Mouse (Mus musculus) liver, embryonic 14.5 days (tissue): ENCODE results near the gene Ddc. TPM values are rescaled to one million over a fixed set of nuclear protein-coding genes. Genes with fewer than 3 reads are reported as not detected.

ENCODE experiments used
- ATAC-seq: fragments of 200-750 bp; cut with Nextera tagmentation; 2 replicates; pipeline ENCODE4 v1.8.0; 2017; ENCODE audit warnings: moderate number of reproducible peaks, mild to moderate bottlenecking, moderate library complexity; ENCODE audit not compliant: insufficient read depth
- DNase-seq, 3 experiments: peaks; one replicate each; pipeline ENCODE4 v3.0.0-alpha.2; 2012 to 2013; ENCODE audit warnings: low read depth in 3 of 3, low spot score in 3 of 3
- H3K27ac ChIP-seq: fragments of 300-500 bp; sonication (generic); 2 replicates; pipeline ENCODE4 v1.5.1; 2014; ENCODE audit warnings: moderate library complexity, mild to moderate bottlenecking, control low read depth, inconsistent platforms
- H3K27me3 ChIP-seq: fragments of 300-500 bp; sonication (generic); 2 replicates; pipeline ENCODE4 v1.6.1; 2014; ENCODE audit warnings: mild to moderate bottlenecking, low read length, moderate library complexity; ENCODE audit not compliant: control insufficient read depth, insufficient read depth
- H3K36me3 ChIP-seq: fragments of 300-500 bp; sonication (generic); replicated peaks from 2 replicates; pipeline ENCODE4 v1.6.1; 2014; ENCODE audit warnings: low read depth; ENCODE audit not compliant: control insufficient read depth, insufficient read depth
- H3K4me1 ChIP-seq, 2 experiments: fragments of 200-500 bp in 1 of 2; fragments of 300-500 bp in 1 of 2; sonication (generic) in 1 of 2; replicated peaks; 2 replicates each; pipeline ENCODE4 v1.6.1; 2012 to 2014; ENCODE audit warnings: antibody characterized with exemption in 1 of 2, inconsistent platforms in 1 of 2, low read length in 1 of 2; ENCODE audit not compliant: control insufficient read depth in 2 of 2, insufficient read depth in 2 of 2
- H3K4me2 ChIP-seq: fragments of 300-500 bp; sonication (generic); 2 replicates; pipeline ENCODE4 v1.6.1; 2014; ENCODE audit warnings: low read depth, mild to moderate bottlenecking, control low read depth, moderate library complexity
- H3K4me3 ChIP-seq, 2 experiments: fragments of 200-500 bp in 1 of 2; fragments of 300-500 bp in 1 of 2; sonication (generic) in 1 of 2; 2 replicates each; pipeline ENCODE4 v1.5.1; 2012 to 2014; ENCODE audit warnings: low read depth in 2 of 2, low read length in 2 of 2, mild to moderate bottlenecking in 2 of 2, control low read depth in 1 of 2, inconsistent platforms in 1 of 2, moderate library complexity in 1 of 2; ENCODE audit not compliant: insufficient read depth in 1 of 2
- H3K9ac ChIP-seq: fragments of 300-500 bp; sonication (generic); replicated peaks from 2 replicates; pipeline ENCODE4 v1.6.1; 2014; ENCODE audit warnings: mild to moderate bottlenecking, control low read depth, moderate library complexity
- H3K9me3 ChIP-seq: fragments of 300-500 bp; sonication (generic); 2 replicates; pipeline ENCODE4 v1.6.1; 2016; ENCODE audit warnings: low read length, mixed read lengths; ENCODE audit not compliant: control insufficient read depth
- CTCF ChIP-seq: IDR thresholded peaks from 2 replicates; pipeline ENCODE4 v1.5.1; 2016; ENCODE audit warnings: antibody characterized with exemption, low read depth, control low read depth
- EP300 ChIP-seq: IDR thresholded peaks from 2 replicates; pipeline ENCODE4 v1.6.1; 2016; ENCODE audit warnings: antibody characterized with exemption, low read depth
- WGBS: fragments of 180-500 bp; shearing (Covaris S2); extraction: QIAGEN DNeasy Blood & Tissue Kit; methylation state at CpG from one replicate; pipeline ENCODE4 v1.1.7; 2014; ENCODE audit not compliant: insufficient replicate concordance; 5-methylcytosine and 5-hydroxymethylcytosine counted together
- polyA plus RNA-seq, 2 experiments: library from polyadenylated mRNA; depleted of rRNA in 1 of 2; stranded (reverse) in 1 of 2; unstranded in 1 of 2; fragments of >200 nt; fragmentation: Nextera tagmentation in 1 of 2; extraction: Ambion mirVana in 1 of 2; gene quantifications; 2 replicates each; pipeline versions ENCODE4 v1.2.1 to v1.2.3; 2012 to 2014

The Ddc gene
- polyA plus RNA-seq, 2 experiments: 4.3 to 7.4 TPM

- Histone ChIP-seq H3K9me3 (no peaks in the 10 kb centered on the region), H3K4me1 (peaks cover 59 to 65% of the 10 kb centered on the region in 2 experiments), H3K27me3 (no peaks in the 10 kb centered on the region; the same call in 1 of the 2 replicates), H3K27ac (peak overlapping the region; percentile 14), H3K4me3 (no peak overlapping the region), H3K9ac (no peak overlapping the region), H3K4me2 (no peak overlapping the region), H3K36me3 (no peaks in the 10 kb centered on the region)
- DNase-seq (peak; percentile 79 to 91 (median 80)), ATAC-seq (peak; percentile 27)
- WGBS: 1% methylated on average over 2 of the region's 2 CpGs
- peak; percentile 58; the same call in 1 of the 2 replicates for TF ChIP-seq EP300
- TF ChIP-seq CTCF: peak; percentile 93
These were observed 77.7 kb downstream of the Ddc start for GRCm38 (mm10) chr11:11820251-11820650.

DNA sequence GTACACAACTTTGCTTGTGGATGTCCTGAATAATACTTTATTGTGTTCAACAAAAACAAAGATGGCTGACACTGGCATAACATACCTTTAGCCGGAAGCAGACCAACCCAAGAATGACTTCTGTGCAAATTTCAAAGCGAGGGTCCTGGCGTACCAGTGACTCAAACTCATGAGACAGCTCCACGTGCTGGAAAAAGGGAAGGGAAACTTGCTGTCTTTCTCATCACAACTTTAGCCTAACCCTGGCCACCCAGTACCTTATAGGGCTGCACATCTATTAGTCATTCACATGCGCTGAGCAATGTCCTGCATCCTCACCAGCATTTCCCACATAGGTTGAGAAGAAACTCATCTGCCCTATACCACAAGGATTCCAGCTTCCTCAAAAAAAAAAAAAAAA lies 78.7 kb downstream of the Ddc start:
- no peaks in the 10 kb centered on the region for H3K36me3 ChIP-seq
- peaks cover 66% of the 10 kb centered on the region in 2 experiments for H3K4me1 ChIP-seq
- H3K27ac ChIP-seq: no peak overlapping the region
- H3K4me2 ChIP-seq: no peak overlapping the region
- H3K9me3 ChIP-seq: no peaks in the 10 kb centered on the region
- DNase-seq (no peak), ATAC-seq (no peak)
- TF ChIP-seq EP300 (no peak), CTCF (no peak)
- H3K27me3 ChIP-seq: no peaks in the 10 kb centered on the region; the same call in 1 of the 2 replicates
- no peak overlapping the region for H3K4me3 ChIP-seq
- no peak overlapping the region for H3K9ac ChIP-seq
- 83% methylated on average over 5 of the region's 5 CpGs for WGBS

- TF ChIP-seq CTCF (no peak), EP300 (no peak)
- WGBS: 84% methylated on average over 6 of the region's 6 CpGs
- H3K9ac ChIP-seq: no peak overlapping the region
- DNase-seq: no peak
- no peak overlapping the region for H3K4me2 ChIP-seq
- H3K27ac ChIP-seq: no peak overlapping the region
- no peaks in the 10 kb centered on the region for H3K27me3 ChIP-seq
- no peak overlapping the region for H3K4me3 ChIP-seq
- ATAC-seq: no peak
- no peaks in the 10 kb centered on the region for H3K9me3 ChIP-seq
- peaks cover 62 to 64% of the 10 kb centered on the region in 2 experiments for H3K4me1 ChIP-seq
- no peaks in the 10 kb centered on the region for H3K36me3 ChIP-seq
These were observed 79.1 kb downstream of the Ddc start for GRCm38 (mm10) chr11:11818797-11819196.

- Histone ChIP-seq H3K4me1 (peaks cover 43 to 47% of the 10 kb centered on the region in 2 experiments), H3K4me2 (peak overlapping the region; percentile 61), H3K27me3 (no peaks in the 10 kb centered on the region), H3K4me3 (peak overlapping the region; percentile 8 to 43), H3K9me3 (no peaks in the 10 kb centered on the region), H3K9ac (peak overlapping the region; percentile 58), H3K27ac (peak overlapping the region; percentile 93), H3K36me3 (no peaks in the 10 kb centered on the region)
- ATAC-seq: peak; percentile 90
- WGBS: 17% methylated on average over 3 of the region's 3 CpGs
- TF ChIP-seq CTCF: no peak
- TF ChIP-seq EP300: peak; percentile 95
- peak; percentile 71 to 78 (median 76) for DNase-seq
These were observed 82.2 kb downstream of the Ddc start for GRCm38 (mm10) chr11:11815737-11816136.

GRCm38 (mm10) chr11:11811906-11812480 lies 86.0 kb downstream of the Ddc start:
- DNase-seq: peak; percentile 88 to 93 (median 89)
- peak; percentile 41 for ATAC-seq
- WGBS: 2% methylated on average over 9 of the region's 9 CpGs
- TF ChIP-seq EP300 (peak; percentile 95), CTCF (peak; percentile 99)
- Histone ChIP-seq H3K27me3 (no peaks in the 10 kb centered on the region), H3K9me3 (no peaks in the 10 kb centered on the region), H3K36me3 (peaks cover 1% of the 10 kb centered on the region; the same call in 1 of the 2 replicates), H3K4me1 (peaks cover 46 to 49% of the 10 kb centered on the region in 2 experiments), H3K4me2 (peak overlapping the region; percentile 41), H3K27ac (no peak overlapping the region; the same call in 1 of the 2 replicates), H3K4me3 (no peak overlapping the region), H3K9ac (no peak overlapping the region)
